Mouse (Mus musculus) splenic B cell, adult 2 months (primary cell): Measurements from ENCODE around the gene Upk3bl.
"Not testable (repeated sequence)": the region's sequence is repeated elsewhere in the genome, so short reads cannot be mapped to it uniquely, and the experiment has no call there.

ENCODE experiments used
- DNase-seq: peaks from one replicate; pipeline ENCODE4 v3.0.0-alpha.2; 2011; ENCODE audit warnings: low read depth, low spot score
- H3K27me3 ChIP-seq: 2 replicates; pipeline ENCODE4 v1.6.1; 2012; ENCODE audit warnings: mild to moderate bottlenecking, low read length, moderate library complexity, mixed read lengths; ENCODE audit not compliant: control insufficient read depth, poor library complexity, insufficient read depth, severe bottlenecking
- H3K36me3 ChIP-seq: 2 replicates; pipeline ENCODE4 v1.6.1; 2012; ENCODE audit warnings: mild to moderate bottlenecking, low read length, moderate library complexity, mixed read lengths; ENCODE audit not compliant: control insufficient read depth, poor library complexity, insufficient read depth, severe bottlenecking

Upk3bl gene

GRCm38 (mm10) chr5:136036667-136037066 is 17.6 kb upstream of the Upk3bl start:
- DNase-seq: no peak
- Histone ChIP-seq H3K36me3 (0 out of 2 replicates have a peak, but pooled peaks cover 1% of the 10 kb centered on the region), H3K27me3 (no peaks in the 10 kb centered on the region)

GRCm38 (mm10) chr5:136038258-136039214 is 15.8 kb upstream of the Upk3bl start, which contains the start of gene Upk3b:
Gene Upk3b (plus strand): TSS chr5:136038496.
- H3K27me3 ChIP-seq: no peaks in the 10 kb centered on the region
- DNase-seq: no peak
- H3K36me3 ChIP-seq: no peaks in the 10 kb centered on the region

GRCm38 (mm10) chr5:136040210-136040609 is 14.1 kb upstream of the Upk3bl start:
- DNase-seq: peak; percentile 76
- Histone ChIP-seq H3K36me3 (no peaks in the 10 kb centered on the region), H3K27me3 (no peaks in the 10 kb centered on the region)

- peak; percentile 44 for DNase-seq
- no peaks in the 10 kb centered on the region for H3K27me3 ChIP-seq
- no peaks in the 10 kb centered on the region for H3K36me3 ChIP-seq
These were observed 13.0 kb upstream of the Upk3bl start for GRCm38 (mm10) chr5:136041260-136041659.

- no peak for DNase-seq
- Histone ChIP-seq H3K27me3 (no peaks in the 10 kb centered on the region), H3K36me3 (no peaks in the 10 kb centered on the region)
These were observed 12.6 kb upstream of the Upk3bl start for GRCm38 (mm10) chr5:136041666-136042065.

- Histone ChIP-seq H3K27me3 (no peaks in the 10 kb centered on the region), H3K36me3 (no peaks in the 10 kb centered on the region)
- peak; percentile 29 for DNase-seq
These were observed 9.4 kb upstream of the Upk3bl start for GRCm38 (mm10) chr5:136044865-136045264.

- H3K27me3 ChIP-seq: no peaks in the 10 kb centered on the region
- DNase-seq: peak; percentile 54
These were observed 8.9 kb upstream of the Upk3bl start for GRCm38 (mm10) chr5:136045408-136045807.

GRCm38 (mm10) chr5:136045987-136046386 is 8.3 kb upstream of the Upk3bl start:
- Histone ChIP-seq H3K36me3 (no peaks in the 10 kb centered on the region), H3K27me3 (no peaks in the 10 kb centered on the region)
- DNase-seq: peak; percentile 84

More at GRCm38 (mm10) chr5:136045408-136045807, 8.9 kb upstream of the Upk3bl start:
- no peaks in the 10 kb centered on the region for H3K36me3 ChIP-seq

GRCm38 (mm10) chr5:136048541-136048940 is 5.8 kb upstream of the Upk3bl start:
- not testable (repeated sequence) for H3K36me3 ChIP-seq, DNase-seq

GRCm38 (mm10) chr5:136049926-136050325 is 4.4 kb upstream of the Upk3bl start:
- DNase-seq: no peak
- H3K27me3 ChIP-seq: no peaks in the 10 kb centered on the region
- no peaks in the 10 kb centered on the region for H3K36me3 ChIP-seq

More at GRCm38 (mm10) chr5:136048541-136048940, 5.8 kb upstream of the Upk3bl start:
- not testable (repeated sequence) for H3K27me3 ChIP-seq

GRCm38 (mm10) chr5:136051231-136052085 is 2.8 kb upstream of the Upk3bl start:
- Histone ChIP-seq H3K27me3 (no peaks in the 10 kb centered on the region), H3K36me3 (no peaks in the 10 kb centered on the region)
- no peak for DNase-seq

GRCm38 (mm10) chr5:136052861-136053655 is 1.2 kb upstream of the Upk3bl start:
- Histone ChIP-seq H3K27me3 (no peaks in the 10 kb centered on the region), H3K36me3 (no peaks in the 10 kb centered on the region)
- no peak for DNase-seq

- DNase-seq: no peak
- Histone ChIP-seq H3K27me3 (no peaks in the 10 kb centered on the region), H3K36me3 (no peaks in the 10 kb centered on the region)
These were observed 1.8 kb downstream of the Upk3bl start for GRCm38 (mm10) chr5:136056062-136056461.

- H3K27me3 ChIP-seq: no peaks in the 10 kb centered on the region
- H3K36me3 ChIP-seq: no peaks in the 10 kb centered on the region
- no peak for DNase-seq
These were observed 2.8 kb downstream of the Upk3bl start for GRCm38 (mm10) chr5:136057085-136057484.
